Mouse (Mus musculus) macrophage (primary cell): ENCODE results near the gene Lsm12. TPM values are rescaled to one million over a fixed set of nuclear protein-coding genes. Genes with fewer than 3 reads are reported as not detected.

Experiments used
- H3K27ac ChIP-seq: fragments of 350-480 bp; formaldehyde crosslinking; 2 replicates; pipeline ENCODE4 v1.9.0; 2021
- H3K36me3 ChIP-seq: fragments of 350-480 bp; formaldehyde crosslinking; 2 replicates; pipeline ENCODE4 v1.9.0; 2021; ENCODE audit errors: inconsistent target
- H3K4me3 ChIP-seq: fragments of 350-480 bp; formaldehyde crosslinking; 2 replicates; pipeline ENCODE4 v1.9.0; 2021; ENCODE audit errors: inconsistent target
- H3K79me2 ChIP-seq: fragments of 350-480 bp; formaldehyde crosslinking; 2 replicates; pipeline ENCODE4 v1.9.0; 2021; ENCODE audit errors: inconsistent target
- WGBS: methylation state at CpG from one replicate; pipeline ENCODE4 v1.1.7; 2026; ENCODE audit warnings: inconsistent platforms; ENCODE audit not compliant: missing documents; 5-methylcytosine and 5-hydroxymethylcytosine counted together
- polyA plus RNA-seq: library from polyadenylated mRNA; stranded (reverse); fragments of 250-400 nt; gene quantifications from 3 replicates; pipeline ENCODE4 v1.2.4, GENCODE M21; 2018; ENCODE audit warnings: inconsistent platforms

Gene Lsm12
- polyA plus RNA-seq, 1 experiment from 2014 or later, result 59.1 TPM

- peaks cover 34% of the 10 kb centered on the region for H3K36me3 ChIP-seq
- no peak overlapping the region for H3K4me3 ChIP-seq
- no peak overlapping the region for H3K27ac ChIP-seq
- WGBS, result 25% methylated on average over 2 of the region's 4 CpGs
- peaks cover 70% of the 10 kb centered on the region for H3K79me2 ChIP-seq
Observed at GRCm38 (mm10) chr11:102208846-102209245, 23.8 kb upstream of the Lsm12 start.

GRCm38 (mm10) chr11:102207825-102208777 lies 23.0 kb upstream of the Lsm12 start:
- peaks cover 41% of the 10 kb centered on the region for H3K36me3 ChIP-seq
- no peak overlapping the region for H3K4me3 ChIP-seq
- peaks cover 63% of the 10 kb centered on the region for H3K79me2 ChIP-seq
- H3K27ac ChIP-seq, result no peak overlapping the region
- WGBS, result 37% methylated on average over 11 of the region's 11 CpGs

- 96% methylated on average over 19 of the region's 30 CpGs for WGBS
- Histone ChIP-seq H3K79me2 (peaks cover 47% of the 10 kb centered on the region), H3K36me3 (peaks cover 49% of the 10 kb centered on the region), H3K4me3 (no peak overlapping the region), H3K27ac (no peak overlapping the region)
Observed at GRCm38 (mm10) chr11:102206481-102206880, 21.4 kb upstream of the Lsm12 start.

GRCm38 (mm10) chr11:102201408-102201821 lies 16.3 kb upstream of the Lsm12 start:
- WGBS, result 84% methylated on average over 10 of the region's 12 CpGs
- Histone ChIP-seq H3K4me3 (no peak overlapping the region), H3K79me2 (no peaks in the 10 kb centered on the region), H3K27ac (no peak overlapping the region), H3K36me3 (peaks cover 96% of the 10 kb centered on the region)

- Histone ChIP-seq H3K36me3 (peaks cover 98% of the 10 kb centered on the region), H3K27ac (no peak overlapping the region), H3K79me2 (no peaks in the 10 kb centered on the region), H3K4me3 (no peak overlapping the region)
- 98% methylated on average over 9 of the region's 9 CpGs for WGBS
Observed at GRCm38 (mm10) chr11:102199856-102200255, 14.8 kb upstream of the Lsm12 start.

GRCm38 (mm10) chr11:102198245-102198644 lies 13.1 kb upstream of the Lsm12 start:
- WGBS, result 84% methylated on average over 6 of the region's 6 CpGs
- Histone ChIP-seq H3K27ac (no peak overlapping the region), H3K36me3 (peaks cover 90% of the 10 kb centered on the region), H3K4me3 (no peak overlapping the region), H3K79me2 (no peaks in the 10 kb centered on the region)

- H3K36me3 ChIP-seq, result peaks cover 71% of the 10 kb centered on the region
- H3K79me2 ChIP-seq, result no peaks in the 10 kb centered on the region
- H3K27ac ChIP-seq, result no peak overlapping the region
- 90% methylated on average over 20 of the region's 21 CpGs for WGBS
- H3K4me3 ChIP-seq, result no peak overlapping the region
Observed at GRCm38 (mm10) chr11:102196018-102196797, 11.1 kb upstream of the Lsm12 start.

GRCm38 (mm10) chr11:102193657-102194440 lies 8.8 kb upstream of the Lsm12 start:
- Histone ChIP-seq H3K27ac (no peak overlapping the region), H3K36me3 (peaks cover 47% of the 10 kb centered on the region), H3K4me3 (no peak overlapping the region), H3K79me2 (no peaks in the 10 kb centered on the region)
- 91% methylated on average over 9 of the region's 9 CpGs for WGBS

GRCm38 (mm10) chr11:102190848-102191247 lies 5.8 kb upstream of the Lsm12 start:
- Histone ChIP-seq H3K79me2 (no peaks in the 10 kb centered on the region), H3K36me3 (peaks cover 17% of the 10 kb centered on the region; the same call in 1 of the 2 replicates), H3K4me3 (peak overlapping the region; percentile 92; the same call in 1 of the 2 replicates), H3K27ac (peak overlapping the region; percentile 63)
- 7% methylated on average over 4 of the region's 4 CpGs for WGBS

GRCm38 (mm10) chr11:102189461-102190436 lies 4.7 kb upstream of the Lsm12 start, which contains the start of gene G6pc3:
Gene G6pc3, plus strand, starts transcription at chr11:102189620.
- under 1% methylated on average over 50 of the region's 50 CpGs for WGBS

GRCm38 (mm10) chr11:102188980-102189379 lies 3.9 kb upstream of the Lsm12 start:
- Histone ChIP-seq H3K36me3 (peaks cover 6% of the 10 kb centered on the region; the same call in 1 of the 2 replicates), H3K4me3 (peak overlapping the region; percentile 92), H3K79me2 (peaks cover 8% of the 10 kb centered on the region), H3K27ac (peak overlapping the region; percentile 50)
- 57% methylated on average over 6 of the region's 6 CpGs for WGBS

More at GRCm38 (mm10) chr11:102189461-102190436, 4.7 kb upstream of the Lsm12 start, which contains the start of gene G6pc3:
- H3K27ac ChIP-seq, result peak within 1 kb of the TSS; percentile 63
- peaks cover under 1% of the 10 kb centered on the region; the same call in 1 of the 2 replicates for H3K79me2 ChIP-seq
- peaks cover 7% of the 10 kb centered on the region; the same call in 1 of the 2 replicates for H3K36me3 ChIP-seq
- peak within 1 kb of the TSS; percentile 92 for H3K4me3 ChIP-seq

GRCm38 (mm10) chr11:102186235-102186634 lies 1.1 kb upstream of the Lsm12 start:
- no peak overlapping the region for H3K4me3 ChIP-seq
- WGBS, result no CpG with 5 or more reads among the region's 1 CpGs

GRCm38 (mm10) chr11:102185677-102186076 lies 581 bp upstream of the Lsm12 start:
- Histone ChIP-seq H3K4me3 (peak overlapping the region; percentile 96), H3K36me3 (peaks cover 12% of the 10 kb centered on the region), H3K79me2 (peaks cover 41% of the 10 kb centered on the region), H3K27ac (peak overlapping the region; percentile 49)
- 65% methylated on average over 3 of the region's 3 CpGs for WGBS

More at GRCm38 (mm10) chr11:102186235-102186634, 1.1 kb upstream of the Lsm12 start:
- Histone ChIP-seq H3K79me2 (peaks cover 35% of the 10 kb centered on the region), H3K27ac (no peak overlapping the region), H3K36me3 (peaks cover 7% of the 10 kb centered on the region; the same call in 1 of the 2 replicates)
